In genomic region chr8:85453256-85453655, GRCm38 (mm10) we compare ENCODE assay signal across 20 mouse cellular contexts. TPM values are rescaled to one million over a fixed set of nuclear protein-coding genes. Genes with fewer than 3 reads are reported as not detected.
DNase-seq lines count a peak whose midpoint lies in the region; ATAC-seq and TF ChIP-seq lines count a peak whose summit lies in the region.
"Had no signal": no experiment of that assay in that cellular context is flagged by ENCODE, and none has a peak within 500 bp of the region (broad histone marks: within the 10 kb centered on the region; RNA-seq: fewer than 3 reads in every experiment).

No protein-coding gene starts in this region.

- H3K27me3 ChIP-seq in forebrain, embryonic 10.5 days (ENCODE audit: poor library complexity, severe bottlenecking): no peaks in the 10 kb centered on the region
- H3K27me3 ChIP-seq in forebrain, embryonic 11.5 days (ENCODE audit: control insufficient read depth, insufficient read depth, low read length): no peaks in the 10 kb centered on the region
- no peaks in the 10 kb centered on the region for H3K27me3 ChIP-seq in forebrain, embryonic 14.5 days (replicated peaks; ENCODE audit: control insufficient read depth, insufficient read depth, low read length)
- H3K27me3 ChIP-seq in forebrain, postnatal 0 days (ENCODE audit: insufficient read depth, low read length): no peaks in the 10 kb centered on the region
- H3K27me3 ChIP-seq: embryonic facial prominence, embryonic 12.5 days; embryonic facial prominence, embryonic 15.5 days; hindbrain, embryonic 12.5 days; hindbrain, embryonic 15.5 days; Patski had no signal

- H3K9ac ChIP-seq in forebrain, embryonic 11.5 days (ENCODE audit: low read length): no peak overlapping the region
- H3K9ac ChIP-seq in forebrain, embryonic 14.5 days (ENCODE audit: low read length): no peak overlapping the region
- no peak overlapping the region for H3K9ac ChIP-seq in forebrain, postnatal 0 days
- H3K9ac ChIP-seq: embryonic facial prominence, embryonic 12.5 days; embryonic facial prominence, embryonic 15.5 days; hindbrain, embryonic 12.5 days; hindbrain, embryonic 15.5 days had no signal

- H3K9me3 ChIP-seq in forebrain, embryonic 10.5 days: no peaks in the 10 kb centered on the region
- no peaks in the 10 kb centered on the region for H3K9me3 ChIP-seq in forebrain, embryonic 11.5 days (ENCODE audit: control insufficient read depth, low read length)
- H3K9me3 ChIP-seq in forebrain, embryonic 14.5 days (replicated peaks; ENCODE audit: control insufficient read depth, low read length): no peaks in the 10 kb centered on the region
- no peaks in the 10 kb centered on the region for H3K9me3 ChIP-seq in forebrain, postnatal 0 days (ENCODE audit: low read length)
- H3K9me3 ChIP-seq: embryonic facial prominence, embryonic 12.5 days; embryonic facial prominence, embryonic 15.5 days; hindbrain, embryonic 12.5 days; hindbrain, embryonic 15.5 days had no signal

- no peak for DNase-seq in forebrain, embryonic 10.5 days (ENCODE audit: extremely low spot score, low spot score)
- no peak for DNase-seq in forebrain, embryonic 11.5 days (ENCODE audit: low spot score)
- DNase-seq in retina, postnatal 1 day: peak; percentile 4
- DNase-seq in retina, embryonic 14.5 days (ENCODE audit: low spot score): no peak
- peak; percentile 50 for DNase-seq in forebrain, embryonic 14.5 days (ENCODE audit: low spot score)
- no peak for DNase-seq in forebrain, postnatal 0 days
- no peak for DNase-seq in adrenal gland, postnatal 10 days
- DNase-seq in spleen, postnatal 14 days (ENCODE audit: low spot score in 2 of 2): no peak
- DNase-seq: adrenal gland, postnatal 25 days; cerebellum, adult 18-20 months; cerebellum, adult 9-11 months; cerebellum, postnatal 25 days; gastrocnemius, adult 2 months; gastrocnemius, postnatal 14 days had no signal

- H3K27ac ChIP-seq in forebrain, embryonic 10.5 days: peak overlapping the region; percentile 56; the same call in 1 of the 2 replicates
- H3K27ac ChIP-seq in forebrain, embryonic 11.5 days (ENCODE audit: low read depth, low read length): no peak overlapping the region; the same call in 1 of the 2 replicates
- peak overlapping the region; percentile 64; the same call in 1 of the 2 replicates for H3K27ac ChIP-seq in forebrain, embryonic 14.5 days (ENCODE audit: low read depth, low read length)
- no peak overlapping the region for H3K27ac ChIP-seq in forebrain, postnatal 0 days (ENCODE audit: low read depth, low read length)
- H3K27ac ChIP-seq: embryonic facial prominence, embryonic 12.5 days; embryonic facial prominence, embryonic 15.5 days; gastrocnemius, adult 2 months; hindbrain, embryonic 12.5 days; hindbrain, embryonic 15.5 days had no signal

- no peaks in the 10 kb centered on the region for H3K36me3 ChIP-seq in forebrain, embryonic 10.5 days (replicated peaks)
- H3K36me3 ChIP-seq in forebrain, embryonic 11.5 days (ENCODE audit: control insufficient read depth, insufficient read depth, low read length): no peaks in the 10 kb centered on the region
- H3K36me3 ChIP-seq in forebrain, embryonic 14.5 days (ENCODE audit: control insufficient read depth, insufficient read depth, low read length): no peaks in the 10 kb centered on the region
- no peaks in the 10 kb centered on the region for H3K36me3 ChIP-seq in forebrain, postnatal 0 days (ENCODE audit: insufficient read depth)
- H3K36me3 ChIP-seq: embryonic facial prominence, embryonic 12.5 days; embryonic facial prominence, embryonic 15.5 days; hindbrain, embryonic 12.5 days; hindbrain, embryonic 15.5 days had no signal

- no peak overlapping the region; the same call in 1 of the 2 replicates for H3K4me3 ChIP-seq in forebrain, embryonic 10.5 days
- H3K4me3 ChIP-seq in forebrain, embryonic 11.5 days (ENCODE audit: low read depth, low read length): no peak overlapping the region
- no peak overlapping the region for H3K4me3 ChIP-seq in forebrain, embryonic 14.5 days (ENCODE audit: low read depth, low read length)
- no peak overlapping the region for H3K4me3 ChIP-seq in forebrain, postnatal 0 days (ENCODE audit: low read depth, low read length)
- H3K4me3 ChIP-seq: embryonic facial prominence, embryonic 12.5 days; gastrocnemius, adult 2 months; hindbrain, embryonic 12.5 days; hindbrain, embryonic 15.5 days had no signal

- 72% methylated on average over 2 of the region's 2 CpGs for WGBS in forebrain, embryonic 10.5 days
- 50% methylated on average over 2 of the region's 2 CpGs for WGBS in forebrain, embryonic 11.5 days
- 24% methylated on average over 2 of the region's 2 CpGs for WGBS in forebrain, embryonic 14.5 days
- 31% methylated on average over 2 of the region's 2 CpGs for WGBS in forebrain, postnatal 0 days

- peaks cover 21% of the 10 kb centered on the region for H3K4me1 ChIP-seq in forebrain, embryonic 10.5 days
- H3K4me1 ChIP-seq in forebrain, embryonic 11.5 days (replicated peaks; ENCODE audit: control insufficient read depth, insufficient read depth, low read length): peaks cover 3% of the 10 kb centered on the region; the same call in 1 of the 2 replicates
- H3K4me1 ChIP-seq in forebrain, embryonic 14.5 days (ENCODE audit: control insufficient read depth, insufficient read depth, low read length): peaks cover 5% of the 10 kb centered on the region; the same call in 1 of the 2 replicates
- no peaks in the 10 kb centered on the region; the same call in 1 of the 2 replicates for H3K4me1 ChIP-seq in forebrain, postnatal 0 days (ENCODE audit: insufficient read depth)

- no peak for TF ChIP-seq CTCF in forebrain, postnatal 0 days (IDR thresholded peaks at IDR 0.05; ENCODE audit: low read depth)

- no peak overlapping the region for H3K4me2 ChIP-seq in forebrain, embryonic 11.5 days (ENCODE audit: low read depth, low read length, severe bottlenecking)
- H3K4me2 ChIP-seq in forebrain, embryonic 14.5 days (ENCODE audit: low read length): no peak overlapping the region
- H3K4me2 ChIP-seq in forebrain, postnatal 0 days (ENCODE audit: low read depth): no peak overlapping the region

- ATAC-seq in forebrain, embryonic 11.5 days (replicated peaks; ENCODE audit: low FRiP score): no peak; the same call in 1 of the 2 replicates
- ATAC-seq in forebrain, embryonic 14.5 days: peak; percentile 49; the same call in 1 of the 2 replicates
- ATAC-seq in forebrain, postnatal 0 days: peak; percentile 25; the same call in 1 of the 2 replicates
- ATAC-seq: intestine, postnatal 0 days; Patski had no signal

RNA-seq across cellular contexts. Expression of gene 4921524J17Rik, which starts 20.6 kb away (rescaled TPM):
- polyA plus RNA-seq in forebrain, embryonic 10.5 days (2016; fragmentation: Nextera tagmentation; extraction: Ambion mirVana): 37.6 and 38.8 TPM in 2 replicates
- polyA plus RNA-seq in forebrain, embryonic 11.5 days (2014; fragmentation: Nextera tagmentation; extraction: Ambion mirVana): 40.1 and 48.2 TPM in 2 replicates
- polyA plus RNA-seq in forebrain, embryonic 14.5 days (2014; fragmentation: Nextera tagmentation; extraction: Ambion mirVana): 64.7 and 71.6 TPM in 2 replicates
- total RNA-seq in forebrain, postnatal 0 days (2014; rRNA removed): 40.1 and 48.2 TPM in 2 replicates
- 75.7 and 90.3 TPM in 2 replicates for polyA plus RNA-seq in forebrain, postnatal 0 days (2015; fragmentation: Nextera tagmentation; extraction: Ambion mirVana)
- total RNA-seq in adrenal gland, postnatal 10 days (2021): 10 to 100 TPM; 15.3 to 21.4 TPM

RNA-seq across cellular contexts. Expression of gene Gpt2, which starts 39.1 kb away (rescaled TPM):
- polyA plus RNA-seq in forebrain, embryonic 10.5 days (2016; fragmentation: Nextera tagmentation; extraction: Ambion mirVana): 32.2 and 33.3 TPM in 2 replicates
- polyA plus RNA-seq in forebrain, embryonic 11.5 days (2014; fragmentation: Nextera tagmentation; extraction: Ambion mirVana): 38.6 and 41.4 TPM in 2 replicates
- polyA plus RNA-seq in forebrain, embryonic 14.5 days (2014; fragmentation: Nextera tagmentation; extraction: Ambion mirVana): 29.1 and 37.3 TPM in 2 replicates
- 50.2 and 51.5 TPM in 2 replicates for total RNA-seq in forebrain, postnatal 0 days (2014; rRNA removed)
- 18.8 and 24.5 TPM in 2 replicates for polyA plus RNA-seq in forebrain, postnatal 0 days (2015; fragmentation: Nextera tagmentation; extraction: Ambion mirVana)
- total RNA-seq in adrenal gland, postnatal 10 days (2021): 10 to 100 TPM; 47.9 to 54.3 TPM

Comparison
In these comparisons a context has a peak if more than half of its experiments do, and no peak if none do; other contexts are left out.
1. DNase-seq: peak in retina, postnatal 1 day (single experiment) and forebrain, embryonic 14.5 days (single experiment); none in forebrain, embryonic 10.5 days (single experiment), forebrain, embryonic 11.5 days (single experiment), retina, embryonic 14.5 days (single experiment), forebrain, postnatal 0 days (single experiment), adrenal gland, postnatal 10 days (single experiment) and spleen, postnatal 14 days (0 of 2).
2. H3K27ac ChIP-seq: peak in forebrain, embryonic 10.5 days (single experiment) and forebrain, embryonic 14.5 days (single experiment); none in forebrain, embryonic 11.5 days (single experiment) and forebrain, postnatal 0 days (single experiment).